Mouse (Mus musculus): ENCODE measurements at regions not wholly inside any gene's neighbourhood (a gene's known extent, or its start where the extent isn't known, plus 50 kb on each side); places are given as distances from the start of the nearest gene placed in this dataset.
"Not testable (repeated sequence)": the region's sequence is repeated elsewhere in the genome, so short reads cannot be mapped to it uniquely, and the experiment has no call there.

GRCm38 (mm10) chr8:102024472-102024871 is 761.0 kb downstream of the Cdh11 start:
- Histone ChIP-seq H3K9me3 (no peaks in the 10 kb centered on the region), H3K27me3 (replicated peaks) (no peaks in the 10 kb centered on the region), H3K4me2 (replicated peaks) (no peak overlapping the region), H3K4me3 (no peak overlapping the region), H3K9ac (no peak overlapping the region), H3K27ac (no peak overlapping the region), H3K36me3 (no peaks in the 10 kb centered on the region), H3K4me1 (no peaks in the 10 kb centered on the region)
- ATAC-seq (ENCODE audit: low FRiP score, low read depth): no peak
- WGBS: 78% methylated on average over 1 of the region's 1 CpGs

- Histone ChIP-seq H3K36me3 (no peaks in the 10 kb centered on the region), H3K4me1 (no peaks in the 10 kb centered on the region), H3K4me2 (replicated peaks) (no peak overlapping the region), H3K27me3 (replicated peaks) (no peaks in the 10 kb centered on the region), H3K9ac (no peak overlapping the region), H3K4me3 (no peak overlapping the region), H3K9me3 (no peaks in the 10 kb centered on the region), H3K27ac (no peak overlapping the region)
- no peak for ATAC-seq (ENCODE audit: low FRiP score, low read depth)
- WGBS: 79% methylated on average over 2 of the region's 2 CpGs
Observed at GRCm38 (mm10) chr8:102017776-102018175, 767.7 kb downstream of the Cdh11 start.

- no peak overlapping the region for H3K4me3 ChIP-seq
- no peak overlapping the region for H3K9ac ChIP-seq
- WGBS: 84% methylated on average over 4 of the region's 4 CpGs
- ATAC-seq (ENCODE audit: low FRiP score, low read depth): no peak
- H3K27me3 ChIP-seq (replicated peaks): no peaks in the 10 kb centered on the region
- H3K4me2 ChIP-seq (replicated peaks): no peak overlapping the region
- H3K27ac ChIP-seq: no peak overlapping the region
- H3K9me3 ChIP-seq: no peaks in the 10 kb centered on the region
- H3K4me1 ChIP-seq: no peaks in the 10 kb centered on the region
- H3K36me3 ChIP-seq: no peaks in the 10 kb centered on the region
Observed at GRCm38 (mm10) chr8:102000326-102001016, 785.0 kb downstream of the Cdh11 start.

- not testable (repeated sequence) for H3K36me3 ChIP-seq; H3K4me2 ChIP-seq (replicated peaks); ATAC-seq (ENCODE audit: low FRiP score, low read depth); H3K4me3 ChIP-seq; H3K9ac ChIP-seq; H3K4me1 ChIP-seq; H3K9me3 ChIP-seq; H3K27me3 ChIP-seq (replicated peaks); H3K27ac ChIP-seq
- 85% methylated on average over 2 of the region's 2 CpGs for WGBS
Observed at GRCm38 (mm10) chr8:101996761-101997160, 788.7 kb downstream of the Cdh11 start.

- H3K9ac ChIP-seq: no peak overlapping the region
- no peaks in the 10 kb centered on the region for H3K9me3 ChIP-seq
- no peak overlapping the region for H3K4me3 ChIP-seq
- H3K4me2 ChIP-seq (replicated peaks): no peak overlapping the region
- H3K36me3 ChIP-seq: no peaks in the 10 kb centered on the region
- no peaks in the 10 kb centered on the region for H3K4me1 ChIP-seq
- WGBS: 85% methylated on average over 2 of the region's 2 CpGs
- H3K27me3 ChIP-seq (replicated peaks): no peaks in the 10 kb centered on the region
- ATAC-seq (ENCODE audit: low FRiP score, low read depth): no peak
- H3K27ac ChIP-seq: no peak overlapping the region
Observed at GRCm38 (mm10) chr8:101956832-101957231, 828.6 kb downstream of the Cdh11 start.

- Histone ChIP-seq H3K4me1 (no peaks in the 10 kb centered on the region), H3K4me2 (replicated peaks) (no peak overlapping the region), H3K9me3 (no peaks in the 10 kb centered on the region), H3K4me3 (no peak overlapping the region), H3K27ac (no peak overlapping the region), H3K27me3 (replicated peaks) (no peaks in the 10 kb centered on the region), H3K9ac (no peak overlapping the region), H3K36me3 (no peaks in the 10 kb centered on the region)
- 64% methylated on average over 2 of the region's 2 CpGs for WGBS
- no peak for ATAC-seq (ENCODE audit: low FRiP score, low read depth)
Observed at GRCm38 (mm10) chr8:101950599-101950998, 834.8 kb downstream of the Cdh11 start.

- ATAC-seq (ENCODE audit: low FRiP score, low read depth): no peak
- no peaks in the 10 kb centered on the region for H3K4me1 ChIP-seq
Observed at GRCm38 (mm10) chr8:101937859-101938258, 847.6 kb downstream of the Cdh11 start.

GRCm38 (mm10) chr8:101913665-101914064 is 871.8 kb downstream of the Cdh11 start:
- WGBS: 89% methylated on average over 1 of the region's 1 CpGs
- no peak for ATAC-seq (ENCODE audit: low FRiP score, low read depth)
- H3K4me3 ChIP-seq: no peak overlapping the region
- H3K9me3 ChIP-seq: no peaks in the 10 kb centered on the region
- no peaks in the 10 kb centered on the region for H3K4me1 ChIP-seq
- H3K9ac ChIP-seq: no peak overlapping the region
- H3K36me3 ChIP-seq: no peaks in the 10 kb centered on the region
- H3K27me3 ChIP-seq (replicated peaks): no peaks in the 10 kb centered on the region
- no peak overlapping the region for H3K4me2 ChIP-seq (replicated peaks)
- H3K27ac ChIP-seq: no peak overlapping the region

More at GRCm38 (mm10) chr8:101937859-101938258, 847.6 kb downstream of the Cdh11 start:
- Histone ChIP-seq H3K27ac (no peak overlapping the region), H3K27me3 (replicated peaks) (no peaks in the 10 kb centered on the region), H3K4me3 (no peak overlapping the region), H3K9me3 (no peaks in the 10 kb centered on the region), H3K4me2 (replicated peaks) (no peak overlapping the region), H3K9ac (no peak overlapping the region), H3K36me3 (no peaks in the 10 kb centered on the region)
- WGBS: 77% methylated on average over 2 of the region's 2 CpGs

All from neural tube, embryonic 12.5 days (tissue).